Mouse (Mus musculus) heart, adult 8-10 months (tissue): Measurements from ENCODE around the gene Trh. TPM values are rescaled to one million over a fixed set of nuclear protein-coding genes. Genes with fewer than 3 reads are reported as not detected.

Experiments used
- DNase-seq: peaks from one replicate; pipeline ENCODE4 v3.0.0; 2022; ENCODE audit warnings: low spot score
- total RNA-seq, 4 experiments: library from RNA; stranded (reverse); gene quantifications; 2 replicates each; pipeline ENCODE4 v1.2.4; 2022

Gene Trh
- total RNA-seq, 4 experiments from 2014 or later, result not detected

DNA sequence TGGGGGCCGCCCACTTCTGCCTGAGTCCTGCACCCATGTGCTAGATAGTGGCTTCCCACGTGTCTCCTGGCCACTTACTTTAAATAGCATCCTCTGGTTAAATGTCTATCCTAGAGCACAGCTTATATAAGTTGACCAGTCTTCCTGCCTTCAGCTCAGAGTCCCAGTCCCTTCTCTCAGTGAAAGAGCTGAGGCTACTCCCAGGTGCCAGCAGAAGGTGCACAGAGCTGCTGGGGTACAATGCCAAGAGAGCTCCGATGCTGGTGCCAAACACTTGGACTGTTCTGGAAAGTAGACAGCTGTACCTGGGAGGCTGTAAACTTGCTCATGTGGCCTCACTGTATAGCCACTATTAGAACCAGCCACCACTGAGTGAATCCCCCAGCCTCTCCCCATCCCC is 22.4 kb downstream of the Trh start:
- DNase-seq, result no peak

DNA sequence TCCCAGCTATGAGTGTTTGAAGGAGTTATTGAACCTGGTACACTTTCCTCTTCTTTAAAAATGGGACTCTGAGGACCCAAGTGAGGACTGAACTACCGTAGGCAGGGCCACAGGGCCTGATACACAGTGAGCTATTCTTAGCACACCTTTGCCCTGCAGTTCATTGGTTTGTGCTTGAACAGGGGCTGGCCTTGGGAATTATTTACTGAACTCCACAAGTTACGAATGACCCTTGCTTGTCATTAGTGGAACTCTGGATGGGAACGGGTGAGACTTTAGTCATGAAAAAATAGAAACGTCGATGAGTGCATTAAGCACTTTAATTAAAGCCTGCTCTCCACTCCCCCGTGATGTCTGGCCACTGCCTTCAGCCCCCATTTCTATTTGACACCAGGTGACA is 22.8 kb downstream of the Trh start:
- DNase-seq, result no peak

DNA sequence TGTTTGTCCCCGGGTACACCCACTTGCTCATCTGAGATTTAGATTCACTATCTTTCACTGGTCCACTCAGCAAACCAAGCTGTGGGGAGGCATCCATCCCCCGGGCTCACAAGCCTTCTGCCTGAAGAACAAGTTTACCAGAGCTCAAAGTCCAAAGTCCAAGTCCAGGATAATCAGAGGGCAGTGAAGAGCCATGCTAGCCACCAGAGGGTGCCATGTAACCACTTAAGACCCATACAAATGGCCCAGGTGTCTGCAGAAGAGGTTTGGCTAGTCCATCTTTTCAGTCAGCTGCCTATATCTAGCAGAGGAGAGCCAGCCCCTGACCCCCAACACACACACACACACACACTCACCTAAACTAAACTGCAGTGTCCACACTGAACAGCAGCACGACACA is 25.0 kb downstream of the Trh start:
- peak; percentile 12 for DNase-seq

DNA sequence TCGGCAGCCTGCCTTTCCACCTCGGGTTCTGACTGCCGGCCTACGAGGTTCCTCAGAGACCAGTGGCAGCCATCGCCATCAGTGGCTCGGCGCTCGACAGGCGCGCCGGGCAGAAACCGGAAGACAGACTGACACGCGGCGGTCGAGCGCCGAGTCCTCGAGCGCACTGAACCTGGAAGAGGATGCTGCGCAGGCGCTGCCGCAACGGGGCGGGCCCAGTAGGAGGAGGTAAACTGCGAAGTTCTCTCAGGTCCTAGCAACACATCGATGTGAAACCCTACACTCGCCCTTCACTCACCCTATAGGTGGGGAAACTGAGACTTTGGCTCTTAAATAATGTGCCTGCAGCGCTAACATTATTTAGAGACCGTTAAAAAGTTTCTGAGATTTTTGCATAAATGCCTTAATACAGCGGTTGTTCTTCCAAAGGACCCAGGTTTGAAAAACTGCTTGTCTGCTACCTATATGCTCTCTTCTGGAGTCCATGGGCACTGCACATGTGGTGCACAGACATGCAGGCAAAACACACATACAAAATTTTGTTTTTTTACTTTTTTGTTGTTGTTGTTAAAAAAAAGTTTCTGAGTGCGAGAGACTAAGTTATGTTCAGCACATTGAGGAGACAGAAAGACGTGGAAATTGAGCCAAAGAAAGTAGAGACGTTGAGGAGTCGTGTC is 29.5 kb downstream of the Trh start, which contains the start of gene Rbsn:
Gene Rbsn (minus strand): TSS at position 153 of the 677 bp plus-strand sequence.
- DNase-seq, result peak; percentile 90

DNA sequence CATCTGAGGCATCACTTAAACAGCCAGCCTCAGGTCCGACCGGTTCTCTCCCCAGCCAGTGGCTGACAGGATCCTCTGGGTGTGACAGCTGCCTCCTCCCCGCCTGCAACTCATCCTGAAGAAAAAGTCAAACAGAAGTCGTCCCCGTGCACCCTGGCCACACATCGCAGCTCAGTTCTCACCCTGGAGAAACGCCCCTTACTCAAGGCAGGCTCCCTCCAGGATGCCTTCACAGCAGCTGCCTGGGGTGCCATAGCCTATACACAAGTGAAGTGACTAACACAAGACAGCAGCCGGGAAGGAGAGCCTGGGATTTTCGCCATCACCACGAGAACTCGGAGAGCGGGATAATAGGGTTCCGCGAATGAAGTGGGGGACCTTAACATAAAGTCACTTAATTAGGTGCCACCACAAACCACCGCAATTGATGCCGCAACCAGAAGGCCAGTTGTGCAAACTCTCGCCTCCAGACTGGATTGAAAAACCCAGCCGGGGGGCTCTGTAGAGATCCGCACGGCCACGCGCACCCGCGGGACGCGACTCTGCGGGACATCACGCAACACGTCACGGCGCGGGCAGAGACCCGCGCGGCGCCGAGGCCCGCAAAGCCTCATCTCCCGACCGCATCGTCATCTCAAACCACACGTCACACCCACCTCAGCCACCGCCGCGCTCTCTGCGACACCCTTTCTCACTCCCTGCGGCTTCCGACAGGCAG is 30.2 kb downstream of the Trh start:
- DNase-seq, result peak; percentile 3

DNA sequence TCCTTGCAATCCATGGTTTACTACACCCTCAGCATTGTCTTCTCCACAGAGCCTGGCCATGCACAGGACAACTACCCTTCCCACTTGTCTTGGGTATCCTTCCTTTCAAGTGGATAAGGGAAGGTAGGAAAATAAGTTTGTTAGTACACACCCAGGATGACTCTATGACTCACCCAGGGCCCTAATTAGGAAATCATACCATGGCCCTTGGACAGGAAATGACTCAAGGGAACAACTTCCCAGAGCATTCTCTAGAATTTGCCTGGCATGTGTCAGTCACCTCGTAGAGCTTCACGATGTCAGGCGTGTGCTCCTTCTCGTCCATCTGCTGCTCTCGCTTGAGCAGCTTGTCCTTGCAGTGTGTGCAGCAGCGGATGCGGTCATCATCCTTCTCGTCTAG is 45.0 kb downstream of the Trh start:
- DNase-seq, result no peak

Other genes starting within 250 kb of the Trh start
- 10 to 100 TPM; 20.0 to 24.9 (median 21.8) TPM for gene Nr2c2, start 153.3 kb downstream of the Trh start, total RNA-seq
- gene Mrps25, start 60.6 kb downstream of the Trh start, total RNA-seq, result 10 to 100 TPM; 67.1 to 86.9 (median 71.9) TPM
- gene Rbsn, start 29.7 kb downstream of the Trh start, total RNA-seq, result 10 to 100 TPM; 10.3 to 18.2 (median 15.7) TPM